Mouse (Mus musculus) lung, postnatal 14 days (tissue): Measurements from ENCODE around the gene Zfp853.

Source experiments
- DNase-seq: peaks from one replicate; pipeline ENCODE4 v3.0.0; 2021

The Zfp853 gene

GRCm38 (mm10) chr5:143293404-143293803 is at the start of gene Zfp853:
TSS of gene Zfp853 (minus strand) at chr5:143293623.
- no peak for DNase-seq

GRCm38 (mm10) chr5:143339603-143340002 is 46.2 kb upstream of the Zfp853 start:
- DNase-seq, result no peak

GRCm38 (mm10) chr5:143336559-143336958 is 43.1 kb upstream of the Zfp853 start:
- no peak for DNase-seq

GRCm38 (mm10) chr5:143335089-143335460 is 41.7 kb upstream of the Zfp853 start:
- no peak for DNase-seq

GRCm38 (mm10) chr5:143334418-143335088 is 41.1 kb upstream of the Zfp853 start:
- no peak for DNase-seq

GRCm38 (mm10) chr5:143333872-143334271 is 40.4 kb upstream of the Zfp853 start:
- peak; percentile 80 for DNase-seq

- DNase-seq, result peak; percentile 93
Measured at GRCm38 (mm10) chr5:143328690-143329495, 35.5 kb upstream of the Zfp853 start, which contains the start of gene Zdhhc4. TSS of gene Zdhhc4 (minus strand) at chr5:143329256.

GRCm38 (mm10) chr5:143317288-143317610 is 23.8 kb upstream of the Zfp853 start:
- no peak for DNase-seq

- DNase-seq, result no peak
Measured at GRCm38 (mm10) chr5:143316605-143317287, 23.3 kb upstream of the Zfp853 start.

GRCm38 (mm10) chr5:143315514-143315888 is 22.1 kb upstream of the Zfp853 start:
- DNase-seq, result no peak

GRCm38 (mm10) chr5:143314730-143315513 is 21.5 kb upstream of the Zfp853 start, which contains the start of gene E130309D02Rik:
TSS of gene E130309D02Rik (minus strand) at chr5:143315360.
- peak; percentile 93 for DNase-seq

GRCm38 (mm10) chr5:143314183-143314729 is 20.8 kb upstream of the Zfp853 start:
- DNase-seq, result no peak

- DNase-seq, result peak; percentile 88
Measured at GRCm38 (mm10) chr5:143311886-143312285, 18.5 kb upstream of the Zfp853 start.

GRCm38 (mm10) chr5:143309916-143310315 is 16.5 kb upstream of the Zfp853 start:
- DNase-seq, result no peak

- DNase-seq, result no peak
Measured at GRCm38 (mm10) chr5:143308825-143309224, 15.4 kb upstream of the Zfp853 start.

GRCm38 (mm10) chr5:143304251-143304650 is 10.8 kb upstream of the Zfp853 start:
- no peak for DNase-seq

GRCm38 (mm10) chr5:143301296-143301695 is 7.9 kb upstream of the Zfp853 start:
- no peak for DNase-seq

GRCm38 (mm10) chr5:143299686-143300085 is 6.3 kb upstream of the Zfp853 start:
- peak; percentile 63 for DNase-seq

- no peak for DNase-seq
Measured at GRCm38 (mm10) chr5:143298391-143298790, 5.0 kb upstream of the Zfp853 start.

- peak; percentile 34 for DNase-seq
Measured at GRCm38 (mm10) chr5:143297986-143298385, 4.6 kb upstream of the Zfp853 start.

- DNase-seq, result no peak
Measured at GRCm38 (mm10) chr5:143295330-143295729, 1.9 kb upstream of the Zfp853 start.

- no peak for DNase-seq
Measured at GRCm38 (mm10) chr5:143294862-143295261, 1.4 kb upstream of the Zfp853 start.

GRCm38 (mm10) chr5:143292879-143293278 is 544 bp downstream of the Zfp853 start:
- DNase-seq, result no peak
